Mouse (Mus musculus) neutrophil, adult 5-6 weeks (primary cell): ENCODE data around the gene Cntf. TPM values are rescaled to one million over a fixed set of nuclear protein-coding genes. Genes with fewer than 3 reads are reported as not detected.

Source experiments
- ATAC-seq: fragments of 151-379, 151-347 bp; 2 replicates; pipeline ENCODE4 v1.8.0; 2017; ENCODE audit warnings: mild to moderate bottlenecking, moderate TSS enrichment; ENCODE audit not compliant: insufficient number of reproducible peaks, poor library complexity, low FRiP score, severe bottlenecking; ENCODE audit errors: extremely low read depth
- total RNA-seq: library from RNA; stranded (forward); fragments of 200-1000 nt; gene quantifications from 2 replicates; pipeline ENCODE4 v1.2.3, GENCODE M21; 2017

Gene Cntf
- 1.4 and 2.2 TPM in 2 replicates for total RNA-seq

DNA sequence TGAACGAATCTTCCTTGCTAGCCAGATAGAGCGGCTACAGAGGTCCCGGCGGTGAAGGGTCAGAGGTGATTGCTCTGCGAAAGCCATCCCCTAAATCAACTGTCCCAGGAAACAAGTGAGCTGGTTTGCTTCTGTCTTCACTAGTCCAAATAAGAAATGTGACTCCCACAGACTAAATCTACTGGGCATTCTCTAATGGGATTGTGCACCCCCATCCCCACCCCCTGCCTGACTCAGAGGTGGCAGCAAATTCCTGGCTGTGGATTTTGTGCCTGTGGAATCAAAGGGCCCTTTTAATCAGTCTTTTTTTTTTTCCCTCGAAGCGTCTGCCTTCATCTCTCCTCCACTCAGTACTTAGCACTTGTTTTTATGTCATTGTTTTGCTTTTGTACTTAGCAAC, at the start of gene Cntf:
Gene Cntf (minus strand): TSS at position 325 of the 400 bp plus-strand sequence.
- no peak for ATAC-seq

DNA sequence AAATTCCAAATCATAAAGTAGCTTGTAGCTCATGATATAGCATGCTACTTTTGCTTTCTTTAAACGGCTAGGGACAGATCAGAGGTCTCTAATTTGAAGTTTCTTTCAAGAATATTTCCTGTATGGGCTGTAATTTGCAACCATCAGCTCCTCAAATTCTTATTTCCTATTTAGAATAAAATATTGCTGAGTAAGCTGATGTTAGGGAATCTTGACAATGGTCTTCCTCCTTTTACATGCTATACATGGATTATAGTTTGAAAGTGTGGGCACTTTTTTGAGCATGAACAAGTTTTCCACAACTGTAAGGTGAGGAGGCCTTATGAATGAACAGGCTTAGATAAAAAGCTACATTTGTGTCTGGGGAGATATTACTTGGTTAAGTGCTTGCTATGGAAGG, 48.5 kb upstream of the Cntf start:
- ATAC-seq, result no peak

DNA sequence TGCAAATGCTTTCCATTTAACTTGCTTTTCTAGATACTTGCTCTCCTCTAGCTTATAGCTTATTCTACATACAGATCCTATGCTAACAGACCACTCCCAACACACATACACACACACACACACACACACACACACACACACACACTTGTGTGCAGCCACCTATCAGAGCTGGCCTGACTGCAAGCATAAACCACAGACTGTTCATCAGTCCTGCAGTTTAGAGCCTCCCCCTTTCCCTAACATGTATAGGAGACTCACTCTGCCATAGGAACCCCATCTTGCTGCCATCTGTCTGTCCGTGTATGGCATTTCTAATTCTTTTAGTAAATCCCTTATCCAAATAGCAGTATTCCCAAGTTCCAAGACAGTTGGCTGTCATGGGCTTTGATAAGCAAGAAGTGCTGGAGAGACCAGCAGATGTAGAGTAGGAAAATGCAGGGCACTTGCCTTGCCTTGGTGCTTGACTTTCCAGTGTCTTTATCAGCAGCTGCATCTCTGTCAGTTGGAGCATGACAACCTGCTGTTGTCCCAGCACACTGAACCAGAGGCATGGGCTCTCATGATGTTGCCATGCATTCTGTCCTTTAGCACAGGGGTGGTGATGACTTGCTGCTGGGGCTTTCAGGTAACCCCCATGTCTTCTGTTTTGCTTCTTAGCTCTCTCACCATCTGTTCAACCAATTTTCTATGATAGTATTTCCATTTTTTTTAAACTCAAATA, 47.4 kb upstream of the Cntf start:
- ATAC-seq, result no peak

DNA sequence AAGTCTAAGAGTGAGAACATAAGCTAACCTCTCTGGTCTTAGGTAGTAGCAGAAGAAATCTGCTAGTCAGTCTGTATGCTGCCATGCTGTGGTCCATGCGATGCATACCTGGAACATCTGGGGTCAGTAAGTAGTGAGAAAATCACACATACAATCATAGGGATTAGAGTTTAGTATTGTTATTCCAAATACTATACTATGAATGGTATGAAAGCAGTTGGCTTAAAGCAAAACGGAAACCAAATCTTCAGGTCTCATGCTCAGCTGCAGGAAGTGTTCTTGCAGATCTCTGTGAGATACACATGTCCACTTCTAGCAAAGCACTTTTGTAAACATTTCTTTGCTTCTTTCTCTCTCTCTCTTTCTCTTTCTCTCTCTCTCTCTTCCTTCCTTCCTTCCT, 40.8 kb upstream of the Cntf start:
- no peak for ATAC-seq

DNA sequence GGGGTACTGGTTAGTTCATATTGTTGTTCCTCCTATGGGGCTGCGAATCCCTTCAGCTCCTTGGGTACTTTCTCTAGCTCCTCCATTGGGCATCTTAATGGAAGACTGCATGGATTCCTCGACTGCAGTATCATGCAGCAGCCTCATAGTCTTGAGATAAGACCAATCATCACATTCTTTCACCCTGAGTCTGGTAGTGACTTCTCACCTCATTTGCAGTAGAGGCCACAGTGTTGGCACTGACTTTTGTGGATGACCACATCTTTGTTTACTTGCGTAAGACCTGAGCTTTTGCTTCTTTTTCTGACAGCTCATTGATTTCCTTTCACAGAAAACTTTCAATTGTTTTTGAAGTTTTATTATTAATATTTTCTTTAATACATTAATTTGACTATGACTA, 40.3 kb upstream of the Cntf start:
- no peak for ATAC-seq

DNA sequence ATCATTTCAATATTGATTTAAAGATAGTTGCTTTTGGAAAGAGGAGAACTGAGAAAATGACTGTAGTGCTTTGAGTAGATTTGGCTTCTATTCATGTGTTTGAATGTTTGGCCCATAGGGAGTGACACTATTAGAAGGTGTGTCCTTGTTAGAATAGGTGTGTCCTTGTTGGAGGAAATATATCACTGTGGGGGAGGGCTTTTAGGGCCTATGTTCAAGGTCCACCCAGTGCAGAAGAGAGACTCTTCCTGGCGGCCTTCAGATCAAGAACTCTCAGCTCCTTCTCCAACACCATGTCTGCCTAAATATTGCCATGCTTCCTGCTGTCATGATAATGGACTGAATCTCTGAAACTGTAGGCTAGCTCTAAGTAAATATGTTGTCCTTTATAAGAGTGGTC, 38.8 kb upstream of the Cntf start:
- ATAC-seq, result no peak

DNA sequence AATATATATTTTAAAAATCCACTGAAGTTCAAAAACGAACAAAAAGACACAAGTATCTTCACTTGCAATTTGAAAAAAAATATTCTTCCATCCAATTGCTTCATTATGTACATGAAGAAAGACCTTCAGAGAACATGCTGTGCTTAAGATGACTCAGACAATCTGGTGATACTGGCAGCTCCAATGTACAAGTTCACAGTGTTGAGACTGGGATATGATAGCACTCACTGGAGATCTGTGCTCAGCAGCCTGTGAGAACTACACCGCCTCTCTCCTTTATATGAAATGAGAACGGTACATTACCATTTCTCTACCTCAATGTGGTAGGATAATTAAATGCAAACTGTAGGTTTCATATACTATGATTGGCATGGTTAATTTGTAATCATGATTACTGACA, 37.4 kb upstream of the Cntf start:
- no peak for ATAC-seq

DNA sequence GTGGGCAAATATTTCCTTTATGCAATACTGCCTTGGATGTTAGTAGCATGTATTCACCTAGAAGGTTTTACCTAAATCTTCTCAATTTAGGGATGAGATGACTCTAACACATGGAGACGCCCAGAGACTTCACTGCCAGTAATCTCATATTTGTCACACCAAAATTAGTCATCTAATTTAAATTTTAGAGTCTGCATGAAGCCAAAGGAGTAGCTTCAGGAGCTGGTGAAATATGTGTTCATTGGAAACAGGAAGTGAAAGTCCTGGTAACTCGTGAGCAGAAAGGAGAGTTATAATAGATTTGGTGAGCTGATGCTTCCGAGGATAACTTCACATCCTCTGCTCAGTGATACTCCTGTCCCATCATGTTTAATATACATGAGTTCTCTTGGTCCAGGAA, 35.6 kb upstream of the Cntf start:
- ATAC-seq, result no peak; the same call in 1 of the 2 replicates

DNA sequence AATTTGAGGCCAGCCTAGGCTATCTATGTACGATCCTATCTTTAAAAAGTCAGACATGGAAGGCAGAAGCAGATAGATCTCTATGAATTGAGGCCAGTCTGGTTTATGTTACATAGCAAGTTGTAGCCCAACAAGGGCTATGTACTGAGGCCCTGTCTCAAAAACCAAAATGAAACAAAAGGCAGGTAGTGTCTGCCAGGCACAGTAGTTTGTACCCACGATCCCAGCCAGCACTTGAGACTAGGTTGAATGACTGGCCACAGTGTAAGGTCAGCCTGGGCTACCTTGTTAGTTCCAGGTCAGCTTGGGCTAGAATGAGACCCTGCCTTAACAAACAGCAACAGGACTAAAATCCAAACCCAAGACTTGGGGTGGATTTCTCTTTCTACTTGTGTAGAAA, 35.2 kb upstream of the Cntf start:
- ATAC-seq, result no peak

DNA sequence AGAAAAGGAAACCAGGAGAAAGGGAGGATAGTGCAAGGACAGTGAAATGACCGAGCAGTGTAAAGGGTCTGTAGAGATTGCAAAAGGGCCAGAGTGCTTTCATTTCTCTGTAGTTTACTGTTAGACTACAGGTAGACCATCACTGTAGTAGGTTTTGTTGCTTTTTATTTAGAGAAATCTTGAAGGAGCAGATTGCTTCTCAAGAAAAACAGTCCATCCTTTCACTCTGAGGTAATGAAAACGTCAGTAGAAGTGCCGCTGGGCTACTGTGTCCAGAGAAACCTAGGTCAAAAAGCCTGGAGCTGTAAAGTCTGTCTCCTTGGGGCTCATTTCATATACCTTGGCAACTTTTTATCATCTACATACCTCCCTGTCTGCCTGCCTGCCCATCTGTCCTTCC, 33.6 kb upstream of the Cntf start:
- ATAC-seq, result no peak

DNA sequence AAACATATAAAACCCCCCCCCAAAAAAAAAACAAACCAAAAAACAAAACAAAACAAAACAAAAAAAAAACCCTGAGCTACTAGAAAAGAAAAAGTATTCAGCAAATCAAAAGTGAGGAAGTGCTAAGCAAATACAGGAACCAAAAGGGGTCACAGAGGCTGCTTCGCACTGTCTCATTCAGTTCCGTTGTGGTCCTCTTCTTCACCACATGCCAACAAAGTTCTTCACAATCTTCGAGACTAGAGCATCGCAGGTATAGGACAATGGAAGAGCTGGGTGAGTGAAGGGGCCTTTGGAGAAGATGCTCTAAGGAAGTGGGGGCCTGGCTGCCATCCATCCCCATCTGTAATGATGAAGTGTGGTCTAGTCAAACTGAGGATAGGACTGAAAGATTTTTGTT, 33.0 kb upstream of the Cntf start:
- ATAC-seq, result peak; percentile 27; the same call in 1 of the 2 replicates

DNA sequence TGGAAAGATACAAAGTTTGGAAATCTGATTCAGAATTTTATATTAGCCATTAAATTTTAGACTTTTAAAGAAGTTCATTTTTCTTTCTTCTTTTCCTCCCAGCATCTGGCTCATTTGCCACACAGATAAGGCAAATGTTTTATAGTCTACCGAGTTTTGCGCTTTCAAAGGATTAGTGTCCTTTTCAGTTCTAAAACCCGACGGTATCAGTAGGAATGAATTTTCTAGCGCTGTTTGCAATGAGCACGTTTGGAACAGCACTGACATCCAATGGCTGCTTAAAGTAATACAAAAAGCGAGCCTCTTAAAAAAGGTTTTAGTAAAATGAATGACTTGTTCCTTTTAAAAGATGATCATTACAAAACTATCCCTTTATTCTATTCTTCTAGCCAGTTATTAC, 31.6 kb upstream of the Cntf start:
- no peak for ATAC-seq

DNA sequence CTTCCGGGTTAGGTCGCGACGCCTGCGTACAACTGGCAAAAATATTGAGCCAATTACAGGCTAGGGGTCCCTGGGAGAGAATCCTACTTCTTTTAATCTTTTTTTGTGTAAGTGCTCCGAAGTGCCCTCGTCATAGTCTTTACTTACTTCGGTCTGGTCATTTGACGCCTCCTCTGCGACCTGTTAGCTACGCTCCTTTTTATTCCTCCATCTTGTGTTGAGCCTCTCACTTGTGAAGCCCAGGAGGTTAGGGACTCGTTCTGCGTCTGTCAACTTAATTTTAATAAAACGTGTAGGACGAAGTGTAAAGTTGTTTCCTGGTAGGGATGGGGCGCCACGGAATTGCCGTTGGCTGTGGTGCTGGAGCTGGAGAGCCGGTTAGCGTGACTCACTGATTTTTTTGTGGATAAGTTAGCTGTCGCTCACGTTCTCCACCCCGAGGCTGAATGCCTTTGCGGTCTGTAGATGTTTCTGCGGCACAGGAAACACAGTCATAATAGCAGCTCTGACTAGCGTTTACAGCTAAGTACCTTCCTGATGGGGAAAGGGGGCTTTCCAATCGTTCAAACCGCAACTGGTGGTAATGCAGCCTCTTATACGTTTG, 31.0 kb upstream of the Cntf start:
- ATAC-seq, result peak; percentile 51

DNA sequence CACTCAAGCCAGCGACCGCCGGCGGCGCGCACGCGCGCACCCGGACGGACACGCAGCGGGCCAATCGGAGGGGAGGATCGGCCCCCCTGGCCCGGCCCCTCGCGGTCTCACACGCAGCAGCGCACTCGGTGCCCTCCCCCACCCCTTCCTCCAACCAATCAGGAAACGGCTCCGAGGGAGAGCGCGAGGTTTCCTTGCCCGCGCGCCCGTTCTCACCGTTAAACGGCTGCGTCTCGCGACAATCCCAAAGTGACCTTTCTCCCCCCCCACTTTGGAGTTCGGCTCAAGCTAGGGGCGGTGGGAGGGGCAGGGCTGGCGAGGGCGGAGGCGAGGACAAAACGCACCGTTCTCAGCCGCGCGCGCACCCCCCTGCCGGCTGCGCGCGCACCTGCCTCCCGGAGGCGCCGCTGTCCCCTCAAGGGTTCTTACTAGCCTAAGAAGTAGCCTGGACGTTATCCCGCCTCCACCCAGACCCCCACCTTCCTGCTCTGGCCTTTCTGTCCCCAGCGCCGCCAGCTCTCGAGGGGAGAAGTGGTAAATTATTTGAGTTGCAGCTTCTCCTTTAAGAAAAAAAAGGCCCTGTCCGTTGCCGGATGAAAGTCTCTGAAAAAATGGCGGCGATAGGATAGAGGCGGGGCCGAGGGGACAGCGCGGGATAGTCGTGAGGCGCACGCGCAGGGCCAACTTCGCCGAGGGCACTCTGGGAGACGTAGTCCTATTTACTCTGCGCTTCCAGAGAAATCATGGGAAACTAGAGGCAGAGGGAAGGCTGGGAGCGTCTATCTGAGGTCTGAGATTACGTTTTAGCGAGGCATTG, 30.3 kb upstream of the Cntf start, which contains the start of the genes Zfp91 and Lpxn:
Gene Zfp91 (minus strand): TSS at position 616 of the 817 bp plus-strand sequence.
Gene Lpxn (plus strand): TSS at position 683 of the 817 bp plus-strand sequence.
- ATAC-seq, result peak; percentile 68

DNA sequence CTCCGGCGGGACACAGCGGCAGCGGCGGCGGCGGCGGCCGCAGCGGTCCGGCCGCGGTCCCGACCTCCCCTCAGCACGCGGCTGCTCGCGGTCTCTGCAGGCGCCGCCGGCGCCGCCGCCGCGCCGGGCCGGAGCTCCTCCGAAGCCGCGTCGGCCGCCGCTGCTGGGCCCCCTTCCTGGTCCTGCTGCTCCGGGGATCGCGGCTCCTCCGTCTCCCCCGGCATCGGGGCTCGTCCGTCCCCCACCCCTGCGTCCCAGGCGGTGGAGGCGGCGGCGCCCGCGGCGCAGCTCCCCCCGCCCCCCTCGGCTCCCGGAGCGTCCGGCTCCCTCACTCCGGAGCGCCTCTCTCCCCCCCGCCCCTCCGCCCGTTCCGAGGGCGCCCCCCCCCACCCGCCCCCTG, 29.7 kb upstream of the Cntf start:
- no peak for ATAC-seq

DNA sequence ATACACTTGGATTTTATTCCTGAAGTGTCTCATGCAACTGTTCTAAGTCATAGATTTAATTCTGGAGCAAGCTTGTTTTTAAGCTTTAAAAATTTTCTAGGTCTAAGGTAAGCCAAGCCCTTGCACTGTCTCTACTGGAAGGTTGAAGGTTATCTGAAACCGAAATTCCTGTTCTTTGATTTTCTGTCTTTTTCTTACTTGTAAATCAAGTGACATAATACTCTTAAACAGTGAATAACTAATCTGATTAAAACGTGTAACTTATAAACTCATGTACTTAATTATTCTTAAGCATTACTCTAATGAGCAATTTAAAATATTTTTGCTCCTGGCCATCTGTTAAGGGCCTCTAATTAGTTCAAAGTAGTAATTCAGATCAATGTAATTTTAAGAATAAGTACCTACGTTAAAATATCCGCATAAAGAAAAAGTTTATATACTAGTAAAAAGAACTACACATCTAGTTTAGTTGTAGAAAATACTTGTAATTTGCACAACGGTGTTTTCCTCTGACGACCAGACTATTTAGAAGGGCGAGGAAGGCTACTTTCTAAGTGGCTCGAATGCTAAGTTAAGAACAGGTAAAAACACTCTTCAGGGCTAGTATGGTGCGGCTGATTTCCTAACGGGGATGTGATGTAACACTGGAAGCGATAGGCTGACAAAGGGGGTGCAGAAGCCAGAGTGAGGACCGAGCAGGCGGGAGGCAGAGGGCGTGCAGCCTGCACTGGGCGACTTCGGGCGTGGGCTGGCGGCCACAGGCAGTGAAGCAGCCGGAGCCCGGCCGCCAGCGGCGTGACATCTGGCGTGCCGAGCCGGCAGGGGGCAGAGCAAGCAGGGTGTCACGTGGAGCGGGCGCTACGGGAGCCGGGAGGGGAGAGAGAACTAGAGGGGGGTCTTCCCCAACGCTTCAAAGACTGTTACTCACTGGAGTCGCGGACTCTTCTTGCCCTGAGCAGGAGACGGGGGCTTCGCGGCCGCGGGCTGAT, 28.9 kb upstream of the Cntf start:
- ATAC-seq, result peak; percentile 44

DNA sequence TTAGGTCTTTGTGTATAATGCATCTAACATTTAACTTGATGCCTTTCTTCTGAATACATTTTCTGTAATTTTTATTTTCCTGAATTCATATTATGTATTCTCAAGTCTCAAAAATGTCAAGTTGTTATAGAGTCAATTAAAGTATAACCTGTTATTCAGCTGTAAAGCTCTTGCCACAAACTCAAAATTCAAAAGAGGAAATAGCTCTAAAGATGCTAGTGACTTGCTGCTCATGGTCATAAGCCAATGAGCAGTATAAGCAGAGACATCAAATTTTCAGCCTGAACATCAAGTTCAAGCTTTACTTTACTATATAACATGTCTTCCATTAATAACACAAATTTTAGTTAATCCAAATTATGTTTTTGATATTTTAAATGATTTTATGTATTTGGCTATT, 26.9 kb upstream of the Cntf start:
- no peak for ATAC-seq

DNA sequence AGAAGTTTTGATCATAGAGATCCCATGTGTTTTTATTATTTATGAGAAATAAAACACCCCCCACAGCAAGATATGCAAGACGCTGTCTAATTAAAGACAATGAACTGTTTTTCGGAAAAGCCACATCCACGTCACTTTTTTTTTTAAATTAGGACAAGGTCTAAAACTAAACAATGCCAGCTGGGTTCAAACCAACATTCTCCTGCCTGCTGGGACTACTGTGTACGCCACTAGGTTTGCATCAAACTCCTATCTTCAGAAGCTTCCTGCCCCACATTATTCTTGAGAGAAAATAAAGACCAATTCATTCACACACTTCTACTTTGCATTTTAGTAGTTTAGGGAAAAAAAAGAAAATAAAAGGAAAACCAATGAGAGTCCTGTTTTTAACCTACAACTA, 22.3 kb upstream of the Cntf start:
- ATAC-seq, result no peak
